Mouse (Mus musculus) embryonic facial prominence, embryonic 12.5 days (tissue): ENCODE data around the gene Col4a3bp. TPM values are rescaled to one million over a fixed set of nuclear protein-coding genes. Genes with fewer than 3 reads are reported as not detected.
"Not testable (repeated sequence)": the region's sequence is repeated elsewhere in the genome, so short reads cannot be mapped to it uniquely, and the experiment has no call there.

ENCODE experiments used
- ATAC-seq: fragments of 200-750 bp; cut with Nextera tagmentation; 2 replicates; pipeline ENCODE4 v1.8.0; 2017; ENCODE audit not compliant: insufficient number of reproducible peaks, insufficient read depth, low FRiP score, low TSS enrichment
- H3K27ac ChIP-seq: fragments of 300-500 bp; sonication (generic); 2 replicates; pipeline ENCODE4 v1.5.1; 2016; ENCODE audit warnings: mild to moderate bottlenecking
- H3K27me3 ChIP-seq: fragments of 300-500 bp; sonication (generic); 2 replicates; pipeline ENCODE4 v1.6.1; 2016; ENCODE audit warnings: mild to moderate bottlenecking, moderate library complexity
- H3K36me3 ChIP-seq: fragments of 300-500 bp; sonication (generic); 2 replicates; pipeline ENCODE4 v1.6.1; 2016; ENCODE audit warnings: mild to moderate bottlenecking
- H3K4me1 ChIP-seq: fragments of 300-500 bp; sonication (generic); 2 replicates; pipeline ENCODE4 v1.6.1; 2016
- H3K4me2 ChIP-seq: fragments of 300-500 bp; sonication (generic); replicated peaks from 2 replicates; pipeline ENCODE4 v1.6.1; 2016; ENCODE audit warnings: mild to moderate bottlenecking, moderate library complexity
- H3K4me3 ChIP-seq: fragments of 300-500 bp; sonication (generic); 2 replicates; pipeline ENCODE4 v1.5.1; 2016; ENCODE audit warnings: mild to moderate bottlenecking
- H3K9ac ChIP-seq: fragments of 300-500 bp; sonication (generic); 2 replicates; pipeline ENCODE4 v1.6.1; 2016; ENCODE audit warnings: mild to moderate bottlenecking, moderate library complexity
- H3K9me3 ChIP-seq: fragments of 300-500 bp; sonication (generic); 2 replicates; pipeline ENCODE4 v1.6.1; 2016; ENCODE audit warnings: mild to moderate bottlenecking, moderate library complexity
- WGBS: fragments of 180-500 bp; shearing (Covaris S2); methylation state at CpG from one replicate; pipeline ENCODE4 v1.1.7; 2016; 5-methylcytosine and 5-hydroxymethylcytosine counted together
- polyA plus RNA-seq: library from polyadenylated mRNA; unstranded; fragments of >200 nt; fragmentation: Nextera tagmentation; extraction: Ambion mirVana; gene quantifications from 2 replicates; pipeline ENCODE4 v1.2.1, GENCODE M21; 2016

Gene Col4a3bp
- polyA plus RNA-seq, 1 experiment from 2014 or later, result 10.7 TPM

GRCm38 (mm10) chr13:96658936-96659335 lies 116.5 kb downstream of the Col4a3bp start:
- WGBS, result 92% methylated on average over 7 of the region's 7 CpGs
- H3K36me3 ChIP-seq, result peaks cover 91% of the 10 kb centered on the region
- no peaks in the 10 kb centered on the region for H3K27me3 ChIP-seq
- no peak overlapping the region for H3K27ac ChIP-seq
- no peak overlapping the region for H3K4me2 ChIP-seq
- no peak overlapping the region for H3K4me3 ChIP-seq
- no peaks in the 10 kb centered on the region for H3K9me3 ChIP-seq
- no peak for ATAC-seq
- H3K4me1 ChIP-seq, result no peaks in the 10 kb centered on the region
- no peak overlapping the region for H3K9ac ChIP-seq

- ATAC-seq, result no peak
- 86% methylated on average over 10 of the region's 10 CpGs for WGBS
Measured at GRCm38 (mm10) chr13:96660095-96660860, 117.9 kb downstream of the Col4a3bp start.

GRCm38 (mm10) chr13:96663120-96663519 lies 120.7 kb downstream of the Col4a3bp start:
- H3K27ac ChIP-seq, H3K4me1 ChIP-seq, H3K4me2 ChIP-seq, H3K9ac ChIP-seq, H3K4me3 ChIP-seq, ATAC-seq, H3K27me3 ChIP-seq, H3K9me3 ChIP-seq: not testable (repeated sequence)
- peaks cover 75% of the 10 kb centered on the region for H3K36me3 ChIP-seq
- 95% methylated on average over 4 of the region's 4 CpGs for WGBS

More at GRCm38 (mm10) chr13:96660095-96660860, 117.9 kb downstream of the Col4a3bp start:
- no peak overlapping the region for H3K27ac ChIP-seq
- H3K27me3 ChIP-seq, result no peaks in the 10 kb centered on the region
- H3K9ac ChIP-seq, result no peak overlapping the region
- no peaks in the 10 kb centered on the region for H3K4me1 ChIP-seq
- H3K36me3 ChIP-seq, result peaks cover 91% of the 10 kb centered on the region
- H3K4me2 ChIP-seq, result no peak overlapping the region
- no peak overlapping the region for H3K4me3 ChIP-seq
- no peaks in the 10 kb centered on the region for H3K9me3 ChIP-seq

GRCm38 (mm10) chr13:96664419-96664974 lies 122.1 kb downstream of the Col4a3bp start:
- Histone ChIP-seq H3K9me3 (no peaks in the 10 kb centered on the region), H3K36me3 (peaks cover 61% of the 10 kb centered on the region), H3K27ac (no peak overlapping the region), H3K9ac (no peak overlapping the region), H3K4me1 (peaks cover 23% of the 10 kb centered on the region), H3K4me2 (no peak overlapping the region), H3K4me3 (no peak overlapping the region), H3K27me3 (no peaks in the 10 kb centered on the region)
- ATAC-seq, result no peak
- WGBS, result 95% methylated on average over 7 of the region's 7 CpGs

DNA sequence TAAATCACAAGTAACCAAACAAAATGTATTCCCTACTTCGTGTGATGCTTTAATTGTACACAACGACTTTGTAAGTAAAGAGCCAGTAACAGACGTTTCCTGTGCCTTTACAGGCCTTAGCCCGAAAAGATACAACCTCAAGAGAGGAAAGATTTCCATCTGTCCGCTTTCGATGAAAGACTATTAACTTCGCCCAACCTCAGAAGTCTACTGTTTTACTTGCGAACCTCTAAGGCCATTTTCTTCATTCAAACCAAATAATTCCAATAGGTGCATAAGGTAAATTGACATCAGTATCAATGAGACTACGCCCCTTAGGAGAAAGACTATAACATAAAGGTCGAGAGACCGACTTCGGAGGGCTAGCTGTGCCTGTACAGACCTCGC lies 127.6 kb downstream of the Col4a3bp start:
- H3K27ac ChIP-seq, result peak overlapping the region; percentile 91
- no peaks in the 10 kb centered on the region for H3K9me3 ChIP-seq
- no peak for ATAC-seq
- H3K4me1 ChIP-seq, result peaks cover 27% of the 10 kb centered on the region
- peak overlapping the region; percentile 99 for H3K4me3 ChIP-seq
- 3% methylated on average over 13 of the region's 13 CpGs for WGBS
- H3K9ac ChIP-seq, result peak overlapping the region; percentile 96
- no peaks in the 10 kb centered on the region for H3K27me3 ChIP-seq
- H3K4me2 ChIP-seq, result peak overlapping the region; percentile 60
- peaks cover 11% of the 10 kb centered on the region for H3K36me3 ChIP-seq

DNA sequence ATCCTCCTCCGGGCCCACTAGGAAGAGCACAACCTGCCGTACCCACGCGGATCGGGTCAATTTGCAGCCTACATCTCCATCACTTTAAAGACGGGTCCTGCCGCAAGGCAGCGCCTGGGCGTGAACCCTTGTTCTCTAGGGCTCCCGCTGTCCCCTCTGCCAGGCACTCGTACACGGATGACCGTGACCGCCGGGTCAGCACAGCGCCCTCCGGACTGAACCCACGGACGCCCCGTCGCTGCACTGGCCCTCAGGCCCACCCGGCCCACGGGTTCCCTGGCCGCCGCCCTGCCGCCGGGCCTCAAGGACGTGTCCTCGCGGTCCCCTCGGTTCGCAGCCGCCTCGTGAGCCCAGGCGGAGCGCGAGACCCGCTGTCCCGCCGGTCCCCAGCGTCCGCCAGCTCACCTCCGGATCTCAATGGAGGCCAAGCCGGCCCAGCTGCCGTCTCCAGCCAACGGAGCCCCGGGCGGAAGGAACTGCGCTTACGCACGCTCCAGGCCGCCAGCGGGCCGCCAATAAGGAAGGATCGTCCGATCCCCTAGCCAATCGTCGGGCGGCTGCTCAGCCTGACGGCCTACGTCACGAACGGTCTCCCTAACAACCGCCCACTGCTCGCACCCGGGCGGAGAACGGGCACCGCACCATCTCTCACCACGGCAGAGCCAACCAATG lies 128.1 kb downstream of the Col4a3bp start, which contains the start of gene Hmgcr:
Gene Hmgcr (minus strand): TSS at position 531 of the 672 bp plus-strand sequence.
- peaks cover 27% of the 10 kb centered on the region for H3K4me1 ChIP-seq
- no peaks in the 10 kb centered on the region for H3K9me3 ChIP-seq
- peak within 1 kb of the TSS; percentile 96 for H3K9ac ChIP-seq
- H3K4me2 ChIP-seq, result peak within 1 kb of the TSS; percentile 60
- H3K27me3 ChIP-seq, result no peaks in the 10 kb centered on the region
- peak; percentile 100 for ATAC-seq
- under 1% methylated on average over 70 of the region's 70 CpGs for WGBS
- H3K27ac ChIP-seq, result peak within 1 kb of the TSS; percentile 91
- peak within 1 kb of the TSS; percentile 99 for H3K4me3 ChIP-seq
- H3K36me3 ChIP-seq, result peaks cover 6% of the 10 kb centered on the region

- WGBS, result 14% methylated on average over 31 of the region's 31 CpGs
- Histone ChIP-seq H3K9ac (peak overlapping the region; percentile 33; the same call in 1 of the 2 replicates), H3K27me3 (no peaks in the 10 kb centered on the region), H3K4me2 (peak overlapping the region; percentile 60), H3K4me3 (peak overlapping the region; percentile 99), H3K36me3 (no peaks in the 10 kb centered on the region), H3K4me1 (peaks cover 27% of the 10 kb centered on the region), H3K27ac (peak overlapping the region; percentile 91), H3K9me3 (no peaks in the 10 kb centered on the region)
- ATAC-seq, result no peak; the same call in 1 of the 2 replicates
Measured at GRCm38 (mm10) chr13:96671078-96671905, 128.9 kb downstream of the Col4a3bp start.

- no peak overlapping the region for H3K4me2 ChIP-seq
- WGBS, result 95% methylated on average over 5 of the region's 5 CpGs
- ATAC-seq, result no peak
- H3K9ac ChIP-seq, result no peak overlapping the region
- H3K27ac ChIP-seq, result no peak overlapping the region
- H3K36me3 ChIP-seq, result no peaks in the 10 kb centered on the region
- H3K4me1 ChIP-seq, result peaks cover 27% of the 10 kb centered on the region
- no peaks in the 10 kb centered on the region for H3K27me3 ChIP-seq
- H3K4me3 ChIP-seq, result no peak overlapping the region
- no peaks in the 10 kb centered on the region for H3K9me3 ChIP-seq
Measured at GRCm38 (mm10) chr13:96671906-96672234, 129.5 kb downstream of the Col4a3bp start.

DNA sequence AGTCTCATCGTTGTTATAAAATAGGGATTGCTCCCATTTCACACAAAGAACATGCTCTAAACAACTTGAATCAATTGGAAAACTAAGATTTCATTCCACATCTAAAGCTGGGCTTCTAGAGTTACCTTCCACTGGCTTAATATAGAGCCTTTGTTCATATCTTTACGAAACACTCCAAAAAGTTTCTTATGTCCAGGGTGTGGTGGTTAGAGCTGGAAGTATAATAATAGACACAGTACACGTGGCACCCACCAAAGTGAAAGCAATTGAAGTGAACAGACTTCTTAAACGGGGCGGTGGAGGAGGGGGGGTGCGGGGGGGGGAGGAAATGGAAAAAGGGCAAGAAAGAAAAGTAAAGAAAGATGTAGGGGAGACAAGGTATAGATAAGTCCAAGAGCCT lies 129.9 kb downstream of the Col4a3bp start:
- H3K9ac ChIP-seq, result no peak overlapping the region
- no peaks in the 10 kb centered on the region for H3K36me3 ChIP-seq
- H3K4me1 ChIP-seq, result peaks cover 26% of the 10 kb centered on the region
- ATAC-seq, result no peak
- no peak overlapping the region for H3K27ac ChIP-seq
- H3K4me2 ChIP-seq, result no peak overlapping the region
- H3K4me3 ChIP-seq, result no peak overlapping the region
- 69% methylated on average over 6 of the region's 6 CpGs for WGBS
- H3K9me3 ChIP-seq, result no peaks in the 10 kb centered on the region
- no peaks in the 10 kb centered on the region for H3K27me3 ChIP-seq

- Histone ChIP-seq H3K27me3 (no peaks in the 10 kb centered on the region), H3K4me1 (peaks cover 11% of the 10 kb centered on the region)
Measured at GRCm38 (mm10) chr13:96673817-96674216, 131.4 kb downstream of the Col4a3bp start.

DNA sequence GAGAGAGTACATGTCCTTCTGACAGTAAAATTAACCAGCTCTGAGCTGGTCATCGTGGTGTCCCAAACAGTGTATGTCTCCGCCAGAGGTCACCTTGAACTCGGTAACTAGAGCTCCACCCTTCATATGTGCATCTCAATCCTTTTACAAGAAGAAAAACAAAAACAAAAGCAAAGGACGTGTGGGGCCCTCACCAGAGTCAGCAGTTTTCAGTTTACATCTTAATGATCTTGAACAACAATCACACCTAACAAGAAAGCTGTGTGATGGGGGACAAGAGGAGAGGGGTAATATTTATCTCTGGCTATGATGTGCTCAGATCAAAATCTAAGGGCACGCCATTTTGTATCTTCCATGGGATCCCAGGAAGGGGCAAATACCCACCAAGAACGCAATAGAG lies 133.3 kb downstream of the Col4a3bp start:
- Histone ChIP-seq H3K9me3 (no peaks in the 10 kb centered on the region), H3K27ac (no peak overlapping the region), H3K9ac (no peak overlapping the region), H3K27me3 (no peaks in the 10 kb centered on the region), H3K4me1 (peaks cover 4% of the 10 kb centered on the region; the same call in 1 of the 2 replicates), H3K4me2 (no peak overlapping the region), H3K36me3 (no peaks in the 10 kb centered on the region), H3K4me3 (no peak overlapping the region)
- ATAC-seq, result no peak
- 83% methylated on average over 6 of the region's 6 CpGs for WGBS

More at GRCm38 (mm10) chr13:96673817-96674216, 131.4 kb downstream of the Col4a3bp start:
- Histone ChIP-seq H3K9me3 (no peaks in the 10 kb centered on the region), H3K36me3 (no peaks in the 10 kb centered on the region), H3K4me3 (no peak overlapping the region), H3K4me2 (no peak overlapping the region), H3K27ac (no peak overlapping the region), H3K9ac (no peak overlapping the region)
- no peak for ATAC-seq
- WGBS, result 82% methylated on average over 7 of the region's 7 CpGs
